Mouse (Mus musculus): Measurements from ENCODE around the gene Cttn.

- no peak for TF ChIP-seq GATA1 (IDR thresholded peaks at IDR 0.05; ENCODE audit: borderline replicate concordance, low read length)
- no peak for TF ChIP-seq FLI1 (IDR thresholded peaks at IDR 0.05; ENCODE audit: low read length)
Measured at GRCm38 (mm10) chr7:144469908-144470544, 783 bp downstream of the Cttn start.
